Mouse (Mus musculus) cerebellum, adult 2 months (tissue): ENCODE data around the gene Hk1.

Experiments
- CTCF ChIP-seq: fragments of 200-500 bp; IDR thresholded peaks from 2 replicates; pipeline ENCODE4 v1.5.1; 2011; ENCODE audit warnings: low read depth, mild to moderate bottlenecking, control low read depth, low read length, moderate library complexity, borderline replicate concordance; ENCODE audit not compliant: insufficient read depth
- POLR2A ChIP-seq: fragments of 200-500 bp; IDR thresholded peaks from 2 replicates; pipeline ENCODE4 v1.6.1; 2011; ENCODE audit warnings: low read length, control low read depth, borderline replicate concordance; ENCODE audit not compliant: insufficient read depth

- TF ChIP-seq POLR2A (peak; percentile 77), CTCF (no peak)
These were observed 148.9 kb downstream of the Hk1 start, which contains the start of gene Tspan15 for GRCm38 (mm10) chr10:62230708-62231394.
